Mouse (Mus musculus) neural tube, embryonic 10.5 days (tissue): ENCODE data around the gene Gpd2.

Experiments
- DNase-seq: peaks from one replicate; pipeline ENCODE4 v3.0.0-alpha.2; 2017; ENCODE audit warnings: low spot score; ENCODE audit errors: extremely low spot score

Gene Gpd2

DNA sequence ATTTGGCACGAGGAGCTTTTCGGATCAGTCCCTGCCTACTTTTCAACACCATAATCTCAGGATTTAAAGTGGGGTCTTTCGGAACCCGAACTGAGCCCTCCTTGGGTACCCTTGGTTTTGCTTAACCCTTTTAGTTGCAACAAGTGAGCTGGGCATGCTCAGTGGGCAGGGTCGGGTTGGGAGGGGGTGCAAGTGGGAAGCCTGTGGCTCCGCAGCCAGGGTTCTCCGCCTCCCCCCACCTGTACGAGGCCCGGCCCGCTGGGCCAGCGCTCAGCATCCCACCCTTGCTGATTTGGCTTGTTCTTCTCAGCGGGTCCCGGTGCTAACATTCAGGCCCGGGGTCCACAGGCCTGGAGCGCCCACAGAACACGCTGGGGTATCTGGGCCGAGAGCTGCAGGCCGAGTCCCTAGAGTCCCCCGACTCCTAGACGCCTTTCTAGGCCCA is at the start of gene Gpd2:
Gpd2 (plus strand) TSS at position 161 of the 445 bp plus-strand sequence.
- no peak for DNase-seq

DNA sequence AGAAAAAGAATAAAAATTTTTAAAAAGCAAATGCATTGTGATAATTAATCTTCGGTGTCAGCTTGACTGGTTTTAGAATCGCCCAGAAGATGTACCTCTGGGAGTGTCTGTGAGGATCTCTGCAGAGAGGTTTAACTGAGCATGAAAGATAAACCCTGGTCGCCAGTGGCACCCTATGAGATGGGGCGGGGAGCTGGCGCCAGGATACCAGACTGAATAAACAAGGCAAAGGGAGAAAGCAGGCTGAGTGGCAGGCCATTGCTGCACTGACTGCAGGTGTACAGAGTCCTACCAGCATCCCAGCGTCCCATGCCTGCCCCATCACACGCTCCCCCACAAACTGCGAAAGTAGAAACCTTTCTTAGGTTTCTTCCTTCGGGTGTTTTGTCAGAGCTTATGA is 49.2 kb upstream of the Gpd2 start:
- no peak for DNase-seq

DNA sequence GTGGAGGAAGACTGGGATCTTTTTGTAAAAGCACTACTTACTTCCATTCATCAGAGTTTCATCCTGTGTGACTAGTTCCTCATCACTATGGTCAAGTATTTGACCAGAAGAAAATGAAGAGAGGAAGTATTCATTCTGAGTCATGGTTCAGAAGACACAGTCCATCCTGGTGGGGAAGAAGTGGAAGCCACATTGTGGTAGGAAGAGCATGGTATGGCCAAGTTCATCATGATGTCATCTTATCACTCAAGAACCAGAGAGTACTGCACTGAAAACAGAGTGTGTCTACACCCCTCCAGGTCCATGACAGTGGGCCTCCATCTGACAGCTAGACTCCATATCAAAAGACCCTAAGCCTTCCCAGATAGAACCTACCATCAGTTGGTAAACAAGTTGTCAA is 46.6 kb upstream of the Gpd2 start:
- DNase-seq = no peak

DNA sequence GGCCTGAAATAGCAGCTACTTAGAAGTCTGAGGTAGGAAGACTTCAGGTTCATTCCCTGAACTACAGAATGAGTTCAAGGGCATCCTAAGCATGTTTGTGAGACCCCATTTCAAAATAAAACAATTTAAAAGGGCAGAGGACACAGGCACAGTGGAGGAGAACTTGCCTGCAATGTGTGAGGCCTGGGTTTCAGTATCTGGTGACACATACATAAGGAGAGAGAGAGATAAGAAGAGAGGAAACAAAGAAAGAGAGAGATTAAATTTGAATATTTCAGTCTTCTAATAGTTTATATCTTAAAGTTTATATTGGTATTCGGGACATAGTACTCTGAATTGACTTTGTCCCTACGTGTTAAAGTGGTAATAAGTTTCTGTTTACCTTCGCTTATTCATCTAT is 38.4 kb upstream of the Gpd2 start:
- no peak for DNase-seq

DNA sequence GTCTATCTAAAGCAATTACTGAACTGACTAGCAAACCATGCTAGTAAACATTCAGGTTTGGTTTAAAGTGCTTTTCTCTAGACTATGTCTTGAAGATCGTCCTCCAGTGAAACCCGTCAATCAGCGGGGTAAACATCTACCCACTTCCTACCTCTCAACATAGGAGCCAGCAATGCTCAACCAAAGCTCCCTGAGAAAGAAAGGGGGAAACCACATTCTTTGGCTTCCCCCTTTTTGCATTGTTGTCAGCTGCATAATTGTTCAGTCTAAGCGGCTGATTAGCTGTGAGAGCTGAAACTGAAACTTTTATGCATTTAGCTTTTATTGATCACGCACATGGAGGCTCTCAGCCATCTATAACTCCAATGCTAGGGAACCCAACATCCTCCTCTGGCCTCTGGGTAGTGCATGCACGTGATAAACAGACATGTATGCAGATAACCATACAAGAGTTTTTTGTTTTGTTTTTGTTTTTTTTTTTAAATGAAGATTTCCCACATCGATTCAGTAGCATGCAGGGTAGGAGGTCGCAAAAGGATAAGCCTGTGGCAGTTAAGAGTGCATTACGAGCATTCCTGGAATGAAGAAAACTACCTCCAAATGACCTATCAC is 28.9 kb upstream of the Gpd2 start:
- no peak for DNase-seq

DNA sequence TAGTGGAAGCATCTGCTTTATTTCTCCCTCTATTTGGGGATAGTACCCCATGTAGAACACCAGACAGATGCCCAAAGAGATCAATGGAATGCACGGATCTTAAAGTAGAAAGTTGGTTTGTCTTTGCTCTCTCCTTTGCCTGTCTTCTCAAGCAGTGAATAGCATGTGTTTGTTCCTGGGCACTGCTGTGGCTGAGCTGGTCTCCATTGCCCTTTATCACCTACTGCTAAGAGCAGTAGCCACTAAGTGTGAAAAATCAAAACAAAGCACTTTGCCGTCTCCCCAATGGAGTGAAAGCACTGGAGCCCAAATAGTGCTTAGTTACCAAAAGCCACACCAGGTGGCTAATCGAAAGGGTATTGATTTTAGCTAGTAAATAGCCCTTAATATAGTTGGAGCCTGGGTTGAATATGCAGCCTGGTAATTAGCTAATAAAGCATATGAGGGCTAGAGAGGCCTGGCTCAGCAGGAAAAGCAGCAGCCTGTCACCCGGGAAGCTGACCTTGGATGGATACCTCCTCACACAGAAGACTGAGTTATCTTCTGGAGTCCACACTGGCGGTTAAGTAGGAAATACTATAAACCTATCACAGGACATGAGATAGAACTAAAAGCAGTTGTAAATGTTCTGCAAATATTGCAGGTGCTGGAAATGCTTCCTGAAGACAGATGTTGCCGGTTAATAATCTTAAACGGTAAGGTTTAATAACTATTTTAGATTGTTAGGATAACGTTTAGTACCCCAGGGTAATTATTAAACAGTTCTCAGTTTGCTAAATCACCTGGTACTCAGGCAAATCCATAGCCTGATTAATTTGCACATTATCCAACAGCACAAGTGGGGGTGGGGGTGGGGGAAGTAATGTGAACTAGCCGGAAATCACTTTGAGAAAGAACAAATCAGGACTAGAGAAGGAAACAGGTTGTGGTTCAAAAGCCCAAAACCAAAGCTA is 26.1 kb upstream of the Gpd2 start:
- no peak for DNase-seq

DNA sequence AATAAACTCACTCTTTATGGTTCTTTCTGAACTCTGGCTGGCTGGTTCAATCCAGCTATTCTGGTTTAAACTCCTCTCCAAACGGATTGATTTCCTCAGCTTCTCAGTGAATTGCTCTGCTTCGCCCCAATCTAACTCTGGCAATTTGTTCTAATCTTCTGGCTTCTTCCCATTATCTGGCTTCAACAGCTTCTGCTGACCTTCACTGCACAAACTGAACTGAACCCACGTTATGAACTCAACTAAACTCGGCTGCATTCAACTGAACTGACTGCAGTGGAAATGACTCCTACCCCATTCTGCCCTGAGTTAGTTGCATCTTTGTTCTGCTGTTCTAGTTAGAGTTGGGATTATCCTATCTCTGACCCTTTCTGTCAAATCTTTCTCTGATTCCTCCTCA is 24.1 kb upstream of the Gpd2 start:
- no peak for DNase-seq

DNA sequence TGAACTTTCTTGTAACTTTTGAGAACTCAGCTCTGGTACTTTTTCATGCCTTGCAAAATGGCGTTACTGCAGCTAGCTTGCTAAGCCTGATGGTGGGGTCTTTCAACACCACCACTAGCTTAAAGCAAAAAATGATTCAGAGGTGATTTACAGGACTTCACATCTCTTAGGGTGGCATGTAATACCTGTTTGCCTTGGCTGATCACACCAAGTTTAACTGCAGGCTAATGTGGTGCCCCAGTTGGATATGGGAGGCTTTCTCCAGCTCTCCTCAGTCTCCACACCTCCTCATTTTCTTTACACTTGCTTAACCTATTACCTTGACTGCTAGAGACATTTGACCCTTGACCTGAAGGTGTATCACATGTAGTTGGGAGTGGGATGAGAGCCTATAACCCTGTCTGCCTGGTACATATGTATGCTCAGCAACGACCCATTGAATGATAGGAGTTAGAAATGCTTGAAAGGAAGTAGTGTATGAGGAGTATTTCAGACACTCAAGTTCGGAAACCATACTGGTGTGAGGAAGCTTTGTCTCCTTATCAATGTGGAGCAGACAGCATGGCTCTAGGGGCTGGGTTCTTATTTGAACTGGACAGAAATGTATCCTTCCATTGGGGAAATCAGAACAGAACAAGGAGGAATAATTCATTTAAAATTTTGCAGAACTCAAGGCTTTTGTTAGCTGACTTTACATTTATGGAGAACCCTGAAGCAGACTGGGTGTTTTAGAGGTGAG is 14.0 kb upstream of the Gpd2 start:
- no peak for DNase-seq

DNA sequence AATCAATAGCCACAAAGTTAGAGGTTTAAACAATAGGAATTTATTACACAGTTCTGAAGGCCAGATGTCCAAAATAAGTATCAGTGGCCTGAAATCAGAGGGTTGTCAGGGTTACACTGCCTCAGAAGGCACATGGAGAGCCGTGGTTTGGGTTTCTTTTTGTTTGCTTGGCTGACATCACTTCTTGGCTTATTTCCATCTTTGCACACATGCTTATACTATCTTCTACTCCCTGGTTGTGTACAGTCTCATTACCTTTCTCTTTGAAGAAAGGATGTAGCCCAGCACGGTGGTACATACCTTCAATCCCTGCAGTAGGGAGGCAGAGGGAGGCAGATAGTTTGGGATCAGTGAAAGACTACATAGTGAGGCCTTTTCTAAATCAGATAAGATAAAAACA is 12.2 kb upstream of the Gpd2 start:
- no peak for DNase-seq

DNA sequence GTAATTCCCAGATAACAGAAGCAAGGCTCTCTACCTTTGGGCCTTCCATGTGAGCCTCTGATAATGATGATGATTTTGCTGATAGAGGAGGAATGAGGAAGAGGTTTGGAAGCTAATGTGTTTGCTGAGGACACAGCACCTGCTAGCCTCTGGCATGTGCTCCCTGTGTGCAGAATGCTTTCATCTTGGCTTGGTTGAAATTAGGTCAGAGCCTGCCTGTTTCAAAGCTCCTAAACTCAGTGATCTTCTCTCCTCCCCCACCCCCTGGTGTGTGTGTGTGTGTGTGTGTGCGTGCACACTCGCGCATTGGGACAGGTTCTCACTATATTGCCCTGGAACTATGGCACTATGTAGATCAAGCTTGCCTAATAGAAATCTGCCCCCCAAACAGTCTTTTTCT is 10.0 kb upstream of the Gpd2 start:
- no peak for DNase-seq

DNA sequence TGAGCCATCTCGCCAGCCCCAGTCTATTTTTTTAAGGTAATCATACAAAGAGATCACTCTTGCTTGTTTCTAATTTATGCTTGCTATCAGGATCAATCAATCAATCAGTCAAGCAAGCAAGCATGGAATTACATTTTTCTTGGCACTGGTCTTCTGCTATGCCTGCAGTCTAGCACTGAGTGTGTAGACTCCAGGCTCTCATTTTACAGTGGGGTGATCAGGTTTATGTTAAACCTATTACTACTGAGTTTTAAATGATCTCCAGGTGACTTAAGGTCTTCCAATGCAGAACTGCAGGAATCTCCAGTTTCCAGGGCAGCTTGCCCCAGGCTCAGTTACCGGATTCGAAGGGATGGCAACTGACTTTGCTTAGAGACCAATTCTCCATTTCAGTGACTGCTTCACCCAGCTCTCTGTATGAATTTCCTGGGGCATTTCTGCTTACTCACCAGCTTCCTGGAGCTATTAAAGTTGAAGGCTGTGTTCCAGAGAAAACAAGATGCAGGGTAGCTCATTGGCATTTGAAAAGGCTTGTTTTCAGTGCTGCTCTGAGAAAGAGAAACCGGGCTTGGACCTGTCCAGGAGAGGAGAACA is 7.7 kb upstream of the Gpd2 start:
- no peak for DNase-seq

DNA sequence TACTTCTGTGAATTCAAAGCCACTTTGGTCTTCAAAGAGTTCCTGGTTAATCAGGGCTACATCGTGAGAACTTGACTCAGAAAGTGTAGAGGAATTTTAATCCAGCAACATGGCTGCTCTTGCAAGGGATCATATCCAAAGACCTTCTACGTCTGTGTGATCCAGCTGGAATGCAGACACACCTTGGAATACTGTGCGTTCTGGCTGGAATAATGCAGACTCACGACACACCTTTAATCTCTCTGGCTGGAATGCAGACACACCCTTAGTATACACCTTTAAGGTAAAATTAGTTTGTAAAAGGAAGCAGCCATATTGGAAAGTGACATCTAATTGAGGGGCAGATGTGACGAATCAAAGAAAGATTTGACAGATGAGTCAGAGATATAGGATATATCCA is 6.0 kb upstream of the Gpd2 start:
- no peak for DNase-seq

DNA sequence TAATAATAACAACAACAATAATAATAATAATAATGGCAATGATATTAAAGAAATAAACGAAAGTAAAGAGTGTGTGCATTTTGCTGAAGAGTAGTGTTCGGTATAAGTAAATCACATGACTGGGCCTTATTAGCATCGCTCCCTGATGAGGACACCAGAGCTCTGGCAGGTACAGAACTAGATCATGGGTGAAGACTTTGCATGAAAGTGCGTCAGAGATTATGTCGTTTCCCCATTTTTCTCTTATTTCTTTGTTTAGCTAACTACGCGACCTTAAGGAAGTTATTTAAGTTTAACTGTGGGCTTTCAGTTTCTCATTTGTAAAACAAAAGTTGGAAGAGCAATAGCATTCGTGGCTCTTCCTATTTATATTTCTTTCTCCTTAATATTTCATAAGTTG is 5.1 kb upstream of the Gpd2 start:
- no peak for DNase-seq

DNA sequence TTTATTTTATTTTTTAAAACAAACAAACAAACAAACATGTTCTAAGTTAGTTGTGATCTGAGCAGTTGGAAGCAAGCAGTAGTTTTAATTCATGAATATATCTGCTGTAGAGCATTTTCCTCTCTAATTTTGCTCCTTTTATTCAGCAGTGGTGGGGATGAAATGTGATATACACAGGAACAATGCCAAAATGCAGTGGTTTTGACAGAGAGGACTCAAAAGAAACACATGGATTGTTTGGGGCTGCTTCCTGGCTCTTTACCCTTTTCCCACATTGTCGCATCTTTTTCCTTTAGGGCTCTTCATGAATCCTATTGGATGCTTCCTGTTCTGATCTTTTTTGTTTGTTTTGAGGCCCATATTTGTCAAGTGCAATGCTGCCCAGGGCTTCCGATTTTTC is 1.2 kb upstream of the Gpd2 start:
- DNase-seq = no peak

DNA sequence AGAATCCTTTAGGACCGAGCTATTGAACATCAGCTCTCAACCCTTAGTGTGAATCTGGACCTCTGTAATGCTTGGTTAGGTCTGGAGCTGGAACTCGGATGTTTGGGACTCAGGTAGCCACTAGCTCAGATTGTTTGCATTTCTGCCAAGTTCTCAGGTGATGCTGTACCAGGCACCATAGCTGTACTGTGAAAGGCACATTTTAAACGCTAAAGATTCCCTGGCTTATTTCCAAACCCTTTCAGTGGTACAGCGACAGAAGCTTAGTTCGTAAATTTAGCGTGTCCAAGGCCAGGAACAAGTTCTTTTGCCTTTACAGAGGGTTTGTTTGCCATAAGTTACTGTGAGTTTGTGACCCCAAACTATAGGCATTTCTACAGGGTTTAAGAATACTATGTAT is 409 bp upstream of the Gpd2 start:
- DNase-seq = no peak

DNA sequence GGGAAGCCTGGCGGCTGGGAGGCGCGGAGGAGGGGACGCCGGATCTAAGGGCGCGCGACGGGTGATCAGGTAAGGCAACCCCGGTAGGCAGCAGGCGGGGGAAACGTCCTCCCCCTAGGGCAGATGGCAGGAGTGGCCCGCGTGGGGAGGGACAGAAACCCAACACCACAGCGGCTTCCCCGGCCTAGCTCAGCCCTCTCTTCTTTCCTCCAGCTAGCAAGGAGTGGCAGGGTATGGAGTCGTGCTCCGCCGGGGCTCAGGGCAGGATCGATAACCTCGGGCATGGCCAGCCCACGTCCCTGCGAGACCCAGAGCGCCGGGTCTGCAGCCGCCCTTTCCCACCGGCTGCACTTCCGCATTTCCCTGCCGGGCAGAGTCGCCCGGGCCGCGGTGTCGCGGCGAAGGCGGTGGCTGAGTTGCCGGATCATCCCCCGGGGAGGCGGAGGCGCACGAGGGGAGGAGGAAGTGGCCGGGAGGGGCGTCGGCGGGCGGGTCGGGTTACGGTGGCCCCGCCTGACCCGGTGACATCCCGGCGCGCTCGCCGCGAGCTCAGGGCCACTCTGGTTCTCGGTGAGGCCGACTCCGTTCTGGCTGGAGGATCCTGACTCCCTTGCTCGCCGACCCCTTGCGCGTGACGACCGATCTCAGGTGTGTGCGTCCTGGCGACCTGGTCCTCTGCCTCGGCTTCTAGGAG is 632 bp downstream of the Gpd2 start:
- DNase-seq = peak; percentile 82

DNA sequence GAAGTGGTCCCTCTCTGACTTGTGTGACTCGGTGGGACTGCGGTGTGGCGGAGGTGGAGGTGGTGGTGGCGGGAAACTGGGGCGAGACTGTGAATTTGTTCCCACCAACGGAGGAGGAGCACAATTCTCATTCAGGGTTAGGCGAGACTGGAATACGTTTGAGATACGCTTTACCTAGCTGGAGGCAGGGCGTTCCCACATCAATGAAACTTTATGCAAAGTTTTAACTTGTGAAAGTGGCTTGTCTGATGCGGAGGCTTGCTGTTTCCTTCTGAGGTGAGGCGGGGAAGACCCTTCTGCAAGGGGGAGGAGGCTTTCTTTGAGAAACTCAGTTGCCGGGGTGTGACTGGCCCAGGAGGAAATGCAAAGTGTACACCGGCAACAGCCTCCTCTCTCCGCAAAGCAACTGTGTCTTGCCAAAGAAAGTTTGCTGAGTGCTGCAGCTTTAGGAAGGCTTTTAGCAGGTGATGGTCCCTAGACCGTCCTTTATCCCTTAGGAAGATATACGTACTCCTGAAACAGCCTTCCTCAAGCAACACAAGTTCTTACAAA is 1.3 kb downstream of the Gpd2 start:
- no peak for DNase-seq

DNA sequence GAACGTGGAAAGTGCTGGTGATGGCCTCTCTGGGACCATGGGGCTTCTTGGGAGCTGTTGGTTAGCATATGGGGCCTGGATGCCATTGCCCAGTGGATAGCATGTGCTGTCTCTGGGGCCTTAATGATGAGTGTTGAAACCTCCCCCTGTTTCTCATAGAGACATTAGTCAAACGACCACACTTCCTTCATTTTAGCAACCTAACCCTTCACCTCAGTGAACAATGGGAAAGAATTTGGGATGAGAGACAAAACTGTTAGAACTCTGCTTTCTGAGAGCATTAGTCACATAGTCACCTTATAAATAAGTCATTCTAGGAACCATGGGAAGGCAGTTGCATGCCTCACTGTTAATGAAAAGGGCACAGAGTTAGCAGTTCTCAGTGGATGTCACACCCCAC is 1.9 kb downstream of the Gpd2 start:
- no peak for DNase-seq

DNA sequence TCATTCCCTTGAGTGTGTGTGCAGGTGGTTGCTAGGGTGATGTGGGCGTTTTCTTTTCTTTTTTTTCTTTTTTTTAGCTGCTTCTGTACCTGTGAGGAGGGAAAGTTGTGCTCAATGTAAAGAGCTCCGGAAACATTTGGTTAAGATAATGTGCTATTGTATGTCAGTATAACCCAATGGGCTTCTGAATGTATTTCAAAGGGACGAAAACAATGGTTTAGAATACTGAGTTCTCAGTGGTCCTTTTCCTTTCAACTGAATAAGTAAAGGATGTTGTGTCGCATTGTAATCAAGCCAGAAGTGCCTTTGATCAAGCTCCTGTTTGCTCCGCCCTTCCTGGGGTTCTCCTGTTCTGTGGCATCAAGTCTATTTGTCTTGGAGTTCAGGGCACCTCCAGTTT is 6.6 kb downstream of the Gpd2 start:
- no peak for DNase-seq

DNA sequence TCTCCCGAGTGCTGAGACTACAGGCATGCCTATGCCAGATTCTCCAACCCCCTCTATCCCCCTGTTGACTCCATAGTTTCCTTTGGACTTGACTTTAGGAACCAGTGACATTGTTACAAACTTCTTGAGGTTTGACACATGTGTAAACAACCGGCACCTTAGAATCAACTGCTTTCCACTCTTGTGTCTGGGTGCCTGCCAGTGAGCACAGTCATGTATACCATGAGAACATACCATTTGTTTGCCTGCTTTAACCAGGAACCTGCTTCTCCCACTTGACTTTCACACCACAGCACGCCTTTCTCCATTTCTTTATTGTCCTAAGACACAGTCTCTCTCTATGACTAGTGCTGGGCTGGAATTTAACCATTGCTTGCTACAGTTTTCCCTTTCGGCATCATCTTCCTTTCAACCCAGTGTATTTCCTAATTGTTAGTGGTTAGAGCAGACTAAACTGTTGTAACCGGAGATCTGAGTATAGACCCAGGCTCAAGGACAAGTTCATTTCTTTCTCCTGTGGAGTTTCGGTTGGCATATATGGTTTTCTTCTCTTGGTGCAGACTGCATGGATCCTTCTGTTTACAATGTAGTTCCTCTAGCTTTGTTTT is 8.4 kb downstream of the Gpd2 start:
- DNase-seq = no peak

DNA sequence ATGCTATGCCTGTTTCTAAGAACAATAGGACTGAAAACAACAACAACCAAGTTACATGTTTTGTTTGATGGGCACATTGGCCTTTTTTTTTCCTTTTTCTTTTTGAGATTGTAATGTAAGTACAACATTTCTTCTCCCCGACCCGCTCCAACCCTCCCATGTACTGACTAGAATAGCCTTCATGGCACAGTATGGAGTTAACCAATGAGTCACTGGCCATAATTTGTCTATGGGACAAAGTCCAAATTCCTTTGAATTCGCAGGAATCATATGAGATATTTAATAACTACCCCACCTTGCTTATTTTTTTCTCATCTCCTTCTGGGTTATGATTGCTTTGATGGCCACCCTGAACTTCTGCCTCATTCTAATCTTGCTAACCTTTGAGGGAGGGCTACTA is 12.7 kb downstream of the Gpd2 start:
- no peak for DNase-seq
